Mouse (Mus musculus) hindbrain, embryonic 16.5 days (tissue): ENCODE results near the gene Esrrg. TPM values are rescaled to one million over a fixed set of nuclear protein-coding genes. Genes with fewer than 3 reads are reported as not detected.

Source experiments
- ATAC-seq: fragments of 200-750 bp; cut with Nextera tagmentation; 2 replicates; pipeline ENCODE4 v1.8.0; 2017; ENCODE audit warnings: moderate TSS enrichment, moderate library complexity
- H3K27ac ChIP-seq: fragments of 300-500 bp; sonication (generic); 2 replicates; pipeline ENCODE4 v1.5.1; 2014; ENCODE audit warnings: low read depth, mild to moderate bottlenecking, control low read depth, low read length, moderate library complexity
- H3K27me3 ChIP-seq: fragments of 300-500 bp; sonication (generic); replicated peaks from 2 replicates; pipeline ENCODE4 v1.6.1; 2014; ENCODE audit warnings: low read length; ENCODE audit not compliant: control insufficient read depth, insufficient read depth
- H3K36me3 ChIP-seq: fragments of 300-500 bp; sonication (generic); 2 replicates; pipeline ENCODE4 v1.6.1; 2014; ENCODE audit warnings: mild to moderate bottlenecking, low read length, moderate library complexity, mixed read lengths; ENCODE audit not compliant: control insufficient read depth, insufficient read depth
- H3K4me1 ChIP-seq: fragments of 300-500 bp; sonication (generic); 2 replicates; pipeline ENCODE4 v1.6.1; 2014; ENCODE audit warnings: low read depth, low read length; ENCODE audit not compliant: control insufficient read depth, insufficient read depth
- H3K4me2 ChIP-seq: fragments of 300-500 bp; sonication (generic); 2 replicates; pipeline ENCODE4 v1.6.1; 2014; ENCODE audit warnings: mild to moderate bottlenecking, low read length, control low read depth, moderate library complexity
- H3K4me3 ChIP-seq: fragments of 300-500 bp; sonication (generic); 2 replicates; pipeline ENCODE4 v1.5.1; 2014; ENCODE audit warnings: mild to moderate bottlenecking, low read length, control low read depth, moderate library complexity
- H3K9ac ChIP-seq: fragments of 300-500 bp; sonication (generic); 2 replicates; pipeline ENCODE4 v1.6.1; 2014; ENCODE audit warnings: low read depth, mild to moderate bottlenecking, control low read depth, low read length, moderate library complexity
- H3K9me3 ChIP-seq: fragments of 300-500 bp; sonication (generic); 2 replicates; pipeline ENCODE4 v1.6.1; 2014; ENCODE audit warnings: mild to moderate bottlenecking, low read length, moderate library complexity; ENCODE audit not compliant: control insufficient read depth
- WGBS: fragments of 180-500 bp; shearing (Covaris S2); extraction: QIAGEN DNeasy Blood & Tissue Kit; methylation state at CpG from one replicate; pipeline ENCODE4 v1.1.7; 2014; 5-methylcytosine and 5-hydroxymethylcytosine counted together
- polyA plus RNA-seq: library from polyadenylated mRNA; unstranded; fragments of >200 nt; fragmentation: Nextera tagmentation; extraction: Ambion mirVana; gene quantifications from 2 replicates; pipeline ENCODE4 v1.2.1, GENCODE M21; 2015

Gene Esrrg
- polyA plus RNA-seq, 1 experiment from 2014 or later = 38.6 TPM

DNA sequence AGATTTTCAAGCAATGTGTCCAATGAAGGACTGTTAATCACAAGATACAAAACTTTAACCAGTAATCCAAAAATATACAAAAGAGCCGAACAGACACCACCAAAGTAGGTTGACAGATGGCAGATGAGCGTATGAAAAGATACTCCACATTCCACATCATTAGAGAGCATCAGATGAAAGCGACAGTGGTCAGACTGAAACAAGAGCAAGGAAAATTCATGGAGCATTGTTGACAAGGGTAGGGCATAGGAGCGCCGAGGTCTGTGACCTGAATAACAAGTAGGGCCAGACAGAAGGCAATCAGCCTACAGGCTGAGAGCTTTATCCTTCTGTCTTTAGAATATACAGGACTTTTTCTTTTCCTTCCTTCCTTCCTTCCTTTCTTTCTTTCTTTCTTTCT, 157.0 kb downstream of the Esrrg start:
- H3K4me2 ChIP-seq = no peak overlapping the region
- H3K36me3 ChIP-seq = no peaks in the 10 kb centered on the region
- H3K4me1 ChIP-seq = no peaks in the 10 kb centered on the region
- no peaks in the 10 kb centered on the region for H3K9me3 ChIP-seq
- ATAC-seq = no peak
- no peak overlapping the region for H3K27ac ChIP-seq
- WGBS = 58% methylated on average over 5 of the region's 5 CpGs
- no peak overlapping the region for H3K4me3 ChIP-seq
- H3K9ac ChIP-seq = no peak overlapping the region
- no peaks in the 10 kb centered on the region for H3K27me3 ChIP-seq

DNA sequence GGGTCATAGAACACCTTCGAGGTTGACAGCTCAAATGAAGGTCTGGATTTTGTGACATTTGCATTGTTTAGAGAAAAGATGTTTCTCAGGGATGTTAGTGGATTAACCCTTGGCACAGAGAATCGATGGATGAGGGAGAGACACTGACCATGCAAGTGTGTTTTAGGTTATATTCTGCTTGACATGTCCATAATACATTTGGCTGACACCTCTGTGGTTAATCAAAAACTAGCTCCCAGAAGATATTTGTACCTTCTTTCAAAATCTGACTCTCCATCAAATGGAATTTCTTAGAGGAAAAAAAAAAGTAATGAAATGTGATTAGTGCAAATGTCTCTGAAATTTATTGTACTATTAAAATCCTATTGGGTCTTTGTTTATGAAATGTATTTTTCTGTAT, 158.8 kb downstream of the Esrrg start:
- Histone ChIP-seq H3K36me3 (no peaks in the 10 kb centered on the region), H3K9me3 (no peaks in the 10 kb centered on the region), H3K4me1 (no peaks in the 10 kb centered on the region), H3K27me3 (no peaks in the 10 kb centered on the region), H3K4me3 (no peak overlapping the region), H3K27ac (no peak overlapping the region), H3K9ac (no peak overlapping the region), H3K4me2 (no peak overlapping the region)
- WGBS = 84% methylated on average over 2 of the region's 2 CpGs
- no peak for ATAC-seq

DNA sequence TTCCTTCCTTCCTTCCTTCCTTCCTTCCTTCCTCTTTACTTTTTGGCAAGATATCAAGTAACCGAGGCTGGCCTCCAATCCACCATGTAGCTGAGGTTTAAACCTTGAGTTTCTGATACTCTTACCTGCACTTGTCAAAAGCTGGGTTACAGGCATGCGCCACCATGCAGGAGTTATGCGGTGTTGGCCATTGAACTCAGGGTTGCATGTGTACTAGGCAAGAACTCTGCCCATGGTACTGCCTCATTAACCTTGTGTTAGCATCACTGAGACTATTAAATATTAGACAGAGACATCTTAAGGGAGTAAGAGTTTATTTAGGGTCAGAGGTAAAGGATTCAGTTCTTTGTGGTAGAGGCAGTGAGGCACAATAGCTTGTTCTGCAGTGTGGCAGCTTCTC, 161.6 kb downstream of the Esrrg start:
- no peaks in the 10 kb centered on the region for H3K36me3 ChIP-seq
- no peaks in the 10 kb centered on the region for H3K27me3 ChIP-seq
- H3K4me1 ChIP-seq = no peaks in the 10 kb centered on the region
- no peak overlapping the region for H3K4me2 ChIP-seq
- no peak overlapping the region for H3K9ac ChIP-seq
- ATAC-seq = no peak
- H3K4me3 ChIP-seq = no peak overlapping the region
- WGBS = 93% methylated on average over 3 of the region's 3 CpGs
- H3K9me3 ChIP-seq = no peaks in the 10 kb centered on the region
- no peak overlapping the region for H3K27ac ChIP-seq

DNA sequence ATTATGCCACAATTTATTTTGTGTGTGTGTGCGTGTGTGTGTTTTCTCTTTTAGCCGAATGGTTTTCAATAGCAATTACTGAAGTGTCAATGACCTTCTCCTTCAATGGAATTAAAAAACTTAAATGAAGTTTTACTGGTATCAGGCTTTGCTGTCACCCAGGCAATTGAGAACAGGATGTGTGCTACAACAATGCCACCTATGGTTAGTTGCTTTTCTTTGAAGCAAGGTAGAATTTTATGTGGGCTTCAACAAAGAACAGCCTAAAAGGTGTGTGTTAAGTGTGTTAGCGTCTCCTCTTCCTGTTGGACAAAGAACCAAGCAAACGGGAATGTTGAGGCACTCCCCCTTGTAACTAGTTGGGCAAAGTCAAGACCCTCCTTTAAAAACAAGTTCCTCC, 162.5 kb downstream of the Esrrg start:
- ATAC-seq = no peak
- Histone ChIP-seq H3K36me3 (no peaks in the 10 kb centered on the region), H3K4me2 (no peak overlapping the region), H3K27ac (no peak overlapping the region), H3K4me3 (no peak overlapping the region), H3K9ac (no peak overlapping the region), H3K4me1 (no peaks in the 10 kb centered on the region), H3K27me3 (no peaks in the 10 kb centered on the region), H3K9me3 (no peaks in the 10 kb centered on the region)
- 69% methylated on average over 4 of the region's 4 CpGs for WGBS

DNA sequence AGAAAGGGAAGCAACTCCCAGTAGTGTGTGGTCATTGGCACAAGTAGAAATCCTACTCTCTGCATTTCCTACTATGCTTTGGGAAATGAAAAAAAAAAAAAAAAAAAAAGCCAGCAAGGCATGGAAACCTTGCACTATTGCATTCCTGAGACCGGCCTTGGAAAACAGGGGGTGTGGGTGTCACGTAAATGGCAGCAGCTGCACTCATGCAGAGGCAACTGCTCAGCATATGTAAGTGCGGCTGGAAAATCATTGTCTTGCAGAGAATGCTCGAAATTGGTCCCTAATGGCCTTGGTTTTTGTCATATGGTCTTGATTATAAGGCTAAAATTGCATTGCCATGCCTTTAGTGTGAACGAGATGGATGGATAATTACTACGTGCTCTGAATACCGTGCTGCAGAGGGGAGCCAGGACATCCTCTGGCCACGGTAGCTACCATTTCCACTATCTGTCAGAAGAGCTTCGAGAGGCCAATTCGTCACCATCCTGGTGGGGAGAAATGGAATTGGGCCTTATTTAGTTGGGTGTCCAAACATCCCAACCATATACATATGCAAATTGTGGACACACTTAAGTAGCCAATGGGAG, 171.1 kb downstream of the Esrrg start:
- WGBS = 37% methylated on average over 10 of the region's 10 CpGs
- no peaks in the 10 kb centered on the region for H3K27me3 ChIP-seq
- no peaks in the 10 kb centered on the region for H3K9me3 ChIP-seq
- H3K27ac ChIP-seq = no peak overlapping the region
- H3K4me3 ChIP-seq = no peak overlapping the region
- no peak for ATAC-seq
- no peak overlapping the region for H3K9ac ChIP-seq
- H3K4me1 ChIP-seq = no peaks in the 10 kb centered on the region; the same call in 1 of the 2 replicates
- H3K36me3 ChIP-seq = no peaks in the 10 kb centered on the region
- no peak overlapping the region for H3K4me2 ChIP-seq

DNA sequence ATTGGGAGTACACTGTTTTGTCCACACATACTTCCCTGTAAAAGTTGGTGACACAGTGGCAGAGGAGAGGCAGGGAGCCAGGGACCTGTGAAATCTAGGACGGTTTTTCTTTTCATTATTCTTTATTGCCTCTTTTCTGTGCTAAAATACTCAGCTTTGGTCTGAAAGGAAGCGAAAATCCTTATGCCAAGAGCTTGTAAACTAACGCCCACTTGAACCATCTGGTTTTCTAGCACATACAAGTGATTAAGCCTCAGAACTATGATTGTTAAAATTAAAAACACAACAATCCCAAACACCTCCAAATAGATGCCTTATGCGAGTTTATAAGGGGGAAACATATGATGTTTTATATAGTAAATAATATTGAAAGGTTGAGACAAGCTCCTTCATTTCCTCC, 176.6 kb downstream of the Esrrg start:
- Histone ChIP-seq H3K9me3 (no peaks in the 10 kb centered on the region), H3K27ac (no peak overlapping the region), H3K36me3 (no peaks in the 10 kb centered on the region), H3K4me1 (peaks cover 2% of the 10 kb centered on the region; the same call in 1 of the 2 replicates), H3K4me3 (no peak overlapping the region), H3K27me3 (peaks cover 2% of the 10 kb centered on the region; the same call in 1 of the 2 replicates), H3K4me2 (no peak overlapping the region), H3K9ac (no peak overlapping the region)
- no peak for ATAC-seq
- 78% methylated on average over 4 of the region's 4 CpGs for WGBS

DNA sequence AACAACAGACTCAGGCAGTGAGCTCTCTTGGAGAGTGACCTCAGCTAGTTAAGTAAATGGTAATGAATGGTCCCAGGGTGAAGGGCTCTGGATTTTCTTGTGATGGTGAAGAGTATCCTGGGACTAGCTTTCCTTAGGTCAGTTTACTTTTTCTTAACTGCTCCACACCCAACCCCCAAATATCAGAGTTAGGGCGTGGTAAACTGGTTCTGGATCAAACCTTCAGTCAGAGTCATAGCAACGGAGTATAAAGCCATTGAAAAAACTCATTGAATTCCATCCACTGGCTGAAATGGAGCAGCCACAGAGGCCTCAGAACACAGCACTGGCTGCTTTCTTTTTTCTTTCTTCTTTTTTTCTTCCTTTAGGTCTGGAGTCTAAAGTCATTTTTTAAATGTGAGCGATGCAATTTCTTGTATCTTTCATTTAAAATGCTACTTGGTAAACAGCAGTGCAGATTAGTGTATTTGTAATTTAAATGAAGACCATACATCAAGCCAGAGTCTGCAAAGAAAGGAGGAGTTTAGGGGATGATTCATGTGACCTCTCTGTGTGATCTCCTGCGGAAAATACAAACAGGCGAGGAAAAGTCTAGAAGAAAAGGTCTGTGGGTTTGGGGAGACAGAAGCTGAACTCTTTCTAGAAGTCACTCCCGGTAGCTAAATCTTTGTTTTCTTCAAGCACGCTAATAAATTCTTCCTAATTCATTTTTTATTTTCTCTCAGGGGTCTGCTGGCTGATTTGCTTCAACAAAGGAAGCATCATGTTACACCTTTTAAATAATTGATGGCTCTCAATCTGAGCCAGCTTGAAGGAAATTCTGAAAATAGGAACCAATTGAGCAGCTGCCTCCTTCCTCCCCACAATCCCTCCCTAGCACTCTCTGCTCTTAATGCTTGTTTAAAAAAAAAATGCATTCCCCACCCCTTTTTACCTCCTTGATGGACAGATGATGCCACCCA, 178.7 kb downstream of the Esrrg start:
- H3K9ac ChIP-seq = no peak overlapping the region
- H3K27ac ChIP-seq = no peak overlapping the region
- ATAC-seq = no peak
- peaks cover 2% of the 10 kb centered on the region; the same call in 1 of the 2 replicates for H3K4me1 ChIP-seq
- no peak overlapping the region for H3K4me3 ChIP-seq
- peaks cover 2% of the 10 kb centered on the region; the same call in 1 of the 2 replicates for H3K27me3 ChIP-seq
- H3K36me3 ChIP-seq = no peaks in the 10 kb centered on the region
- 18% methylated on average over 7 of the region's 7 CpGs for WGBS
- H3K4me2 ChIP-seq = no peak overlapping the region
- no peaks in the 10 kb centered on the region for H3K9me3 ChIP-seq

DNA sequence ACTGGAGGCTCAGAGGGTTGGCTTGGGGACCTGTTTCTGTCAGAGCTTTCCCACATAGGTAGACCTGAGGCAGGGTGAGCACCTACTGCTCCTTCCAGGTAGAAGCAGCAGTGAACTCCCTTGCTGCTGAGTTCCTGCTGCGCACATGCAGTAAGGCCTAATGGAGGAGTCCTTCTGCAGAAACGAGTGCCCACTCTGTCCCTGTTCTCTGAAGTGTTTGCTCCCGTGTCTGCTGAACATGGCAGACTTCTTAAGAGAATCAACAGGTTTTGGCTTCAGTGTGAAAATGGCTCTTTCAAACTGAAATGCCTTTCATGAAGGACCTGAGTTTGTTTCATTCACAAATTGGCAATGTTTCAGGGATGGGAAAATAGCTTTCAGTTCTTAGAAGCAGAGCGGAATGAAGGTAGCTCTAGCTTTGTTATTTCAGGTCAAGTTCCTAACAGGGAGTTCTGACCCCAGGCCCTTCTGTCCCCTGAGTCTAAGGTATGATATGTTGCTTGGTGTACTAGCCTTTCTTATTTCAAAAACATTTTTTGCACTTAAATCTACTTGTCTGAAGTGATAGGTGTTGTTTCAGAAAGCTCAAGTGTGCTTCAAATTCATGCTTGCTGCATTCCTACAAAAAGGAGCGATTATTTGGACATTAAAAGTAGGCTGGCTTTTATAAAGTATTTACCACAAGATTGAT, 185.8 kb downstream of the Esrrg start:
- Histone ChIP-seq H3K9ac (no peak overlapping the region), H3K27me3 (no peaks in the 10 kb centered on the region), H3K4me2 (no peak overlapping the region), H3K27ac (no peak overlapping the region), H3K36me3 (no peaks in the 10 kb centered on the region), H3K4me1 (no peaks in the 10 kb centered on the region), H3K4me3 (no peak overlapping the region), H3K9me3 (no peaks in the 10 kb centered on the region)
- 91% methylated on average over 5 of the region's 5 CpGs for WGBS
- ATAC-seq = no peak

DNA sequence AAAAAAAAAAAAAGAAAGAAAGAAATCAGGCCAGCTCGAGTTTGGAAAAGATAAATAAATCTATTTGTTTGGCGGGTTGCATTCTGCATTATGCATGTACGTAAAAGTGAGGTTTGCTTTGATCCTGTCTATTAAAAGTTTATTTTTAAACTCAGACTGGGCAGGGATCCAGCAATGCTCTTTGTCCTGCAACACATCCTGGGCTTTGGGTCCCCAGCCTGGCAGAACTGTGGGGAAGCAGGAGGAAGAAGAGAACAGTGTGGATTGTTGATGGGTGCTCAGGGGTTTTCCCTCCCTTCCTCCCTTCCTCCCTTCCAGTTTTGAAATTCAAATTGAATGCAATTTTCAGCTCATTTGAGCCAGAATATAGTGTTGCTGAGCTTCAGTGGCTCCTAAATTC, 187.0 kb downstream of the Esrrg start:
- WGBS = 45% methylated on average over 3 of the region's 3 CpGs
- Histone ChIP-seq H3K27ac (no peak overlapping the region), H3K27me3 (no peaks in the 10 kb centered on the region), H3K9ac (no peak overlapping the region), H3K4me2 (no peak overlapping the region), H3K9me3 (no peaks in the 10 kb centered on the region), H3K4me1 (no peaks in the 10 kb centered on the region), H3K4me3 (no peak overlapping the region), H3K36me3 (no peaks in the 10 kb centered on the region)
- ATAC-seq = no peak
